Mouse (Mus musculus) thymus, postnatal 25 days (tissue): Measurements from ENCODE around the gene AW011738.

ENCODE experiments used
- DNase-seq: peaks from one replicate; pipeline ENCODE4 v3.0.0; 2022

The AW011738 gene

GRCm38 (mm10) chr4:156249567-156249966 is 46.5 kb downstream of the AW011738 start:
- no peak for DNase-seq

GRCm38 (mm10) chr4:156251081-156251480 is 48.0 kb downstream of the AW011738 start:
- no peak for DNase-seq

GRCm38 (mm10) chr4:156252140-156252539 is 49.0 kb downstream of the AW011738 start:
- no peak for DNase-seq

- no peak for DNase-seq
Observed at GRCm38 (mm10) chr4:156252619-156253018, 49.5 kb downstream of the AW011738 start.

- DNase-seq = no peak
Observed at GRCm38 (mm10) chr4:156253043-156253442, 49.9 kb downstream of the AW011738 start.

- DNase-seq = no peak
Observed at GRCm38 (mm10) chr4:156254361-156255077, 51.4 kb downstream of the AW011738 start.
